Mouse (Mus musculus): Measurements from ENCODE around the gene Scp2.

Scp2 gene

GRCm38 (mm10) chr4:108059601-108060379, 85.0 kb downstream of the Scp2 start:
- no peak for DNase-seq (ENCODE audit: low read depth)

- DNase-seq (ENCODE audit: low read depth) = peak; percentile 91
Observed at GRCm38 (mm10) chr4:108058166-108058565, 86.6 kb downstream of the Scp2 start.

- DNase-seq (ENCODE audit: low read depth) = no peak
Observed at GRCm38 (mm10) chr4:108057247-108057646, 87.6 kb downstream of the Scp2 start.

DNA sequence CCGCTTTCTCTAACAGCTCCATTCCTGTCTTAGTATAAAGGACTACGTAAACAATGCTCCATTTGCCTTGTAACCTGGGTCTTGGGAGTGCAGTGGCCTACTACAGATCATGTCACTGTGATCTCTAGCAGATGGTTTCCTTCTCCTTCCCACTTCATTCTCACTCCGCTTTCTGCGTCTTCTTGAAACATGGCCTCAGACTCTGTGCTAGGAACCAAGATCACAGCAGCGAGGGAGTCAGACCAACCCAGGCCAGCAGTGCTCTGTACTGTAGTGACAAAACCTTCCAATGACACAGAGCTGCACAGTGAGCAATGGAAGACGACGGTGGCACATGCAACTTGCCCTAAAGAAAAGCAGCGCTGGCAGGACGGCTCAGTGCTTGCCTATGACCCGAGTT, 88.9 kb downstream of the Scp2 start:
- no peak for DNase-seq (ENCODE audit: low read depth)

- no peak for DNase-seq (ENCODE audit: low read depth)
Observed at GRCm38 (mm10) chr4:108052673-108053072, 92.1 kb downstream of the Scp2 start.

- DNase-seq (ENCODE audit: low read depth) = no peak
Observed at GRCm38 (mm10) chr4:108051687-108052274, 93.0 kb downstream of the Scp2 start.

DNA sequence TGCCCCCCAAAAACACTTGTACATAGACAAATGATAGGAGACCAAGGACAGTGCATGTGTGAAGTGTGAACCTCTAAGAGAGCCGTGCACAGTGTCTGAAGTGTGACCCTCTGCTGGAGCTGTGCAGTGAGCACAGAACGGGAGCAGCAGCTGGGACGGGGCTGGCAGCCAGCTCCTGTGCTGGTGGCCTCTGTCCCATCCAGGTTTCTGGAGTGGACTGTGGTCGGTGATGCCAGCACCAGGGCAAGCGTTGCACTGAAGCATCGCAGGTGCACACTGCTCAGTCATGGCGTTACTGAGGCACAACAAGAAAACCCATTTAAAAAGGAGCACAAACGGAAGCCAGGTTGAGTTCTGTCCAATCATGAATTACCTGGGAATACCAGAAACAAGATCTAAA, 98.7 kb downstream of the Scp2 start:
- DNase-seq (ENCODE audit: low read depth) = no peak

GRCm38 (mm10) chr4:108045136-108046107, 99.4 kb downstream of the Scp2 start:
- no peak for DNase-seq (ENCODE audit: low read depth)

GRCm38 (mm10) chr4:108037027-108037426, 107.8 kb downstream of the Scp2 start:
- DNase-seq (ENCODE audit: low read depth) = peak; percentile 24

GRCm38 (mm10) chr4:108033041-108033764, 111.6 kb downstream of the Scp2 start:
- peak; percentile 95 for DNase-seq (ENCODE audit: low read depth)

- DNase-seq (ENCODE audit: low read depth) = peak; percentile 50
Observed at GRCm38 (mm10) chr4:108032352-108032849, 112.4 kb downstream of the Scp2 start.

DNA sequence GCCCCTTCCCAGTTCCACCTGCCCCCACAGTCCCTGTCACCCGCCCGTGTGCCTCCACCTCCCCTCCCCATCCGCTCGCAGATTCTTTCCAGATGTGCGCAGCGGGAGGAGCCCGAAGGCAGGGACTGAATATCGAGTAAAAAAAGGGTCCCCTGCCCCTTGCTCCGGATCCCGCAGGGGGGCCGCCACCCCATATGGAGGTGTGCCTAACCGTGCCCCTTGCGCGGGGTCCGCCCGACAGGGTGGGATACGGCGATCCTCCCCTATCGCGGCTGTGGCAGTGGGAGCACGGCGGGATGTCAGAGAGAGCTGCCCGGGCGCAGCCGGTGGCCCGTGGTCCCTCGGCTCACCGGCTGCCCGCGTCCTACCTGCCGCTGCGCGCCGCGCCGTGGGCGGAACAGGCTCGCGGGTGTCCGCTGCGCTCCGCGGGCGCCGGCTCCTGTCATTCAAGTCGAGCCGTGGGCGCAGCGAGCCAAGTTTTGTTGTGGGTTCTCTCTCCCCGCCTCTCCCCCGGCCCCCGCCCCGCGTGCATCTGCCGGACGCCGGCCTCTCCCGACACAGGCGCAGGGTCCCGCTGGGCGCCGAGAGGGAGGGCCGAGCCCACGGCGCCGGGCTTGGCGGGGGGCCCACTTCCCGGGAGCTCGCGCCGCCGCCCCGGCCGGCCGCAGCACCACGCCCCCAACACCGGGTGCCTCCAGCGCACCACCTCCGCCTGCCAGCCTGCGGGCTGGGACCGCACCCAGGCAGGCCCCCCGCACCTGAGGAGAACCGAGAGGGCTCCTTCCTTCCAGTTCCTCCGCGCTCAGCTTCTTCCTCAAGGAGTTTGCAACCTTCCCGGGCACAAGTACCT, 113.1 kb downstream of the Scp2 start:
- peak; percentile 55 for DNase-seq (ENCODE audit: low read depth)

- no peak for DNase-seq (ENCODE audit: low read depth)
Observed at GRCm38 (mm10) chr4:108030888-108031501, 113.8 kb downstream of the Scp2 start.

DNA sequence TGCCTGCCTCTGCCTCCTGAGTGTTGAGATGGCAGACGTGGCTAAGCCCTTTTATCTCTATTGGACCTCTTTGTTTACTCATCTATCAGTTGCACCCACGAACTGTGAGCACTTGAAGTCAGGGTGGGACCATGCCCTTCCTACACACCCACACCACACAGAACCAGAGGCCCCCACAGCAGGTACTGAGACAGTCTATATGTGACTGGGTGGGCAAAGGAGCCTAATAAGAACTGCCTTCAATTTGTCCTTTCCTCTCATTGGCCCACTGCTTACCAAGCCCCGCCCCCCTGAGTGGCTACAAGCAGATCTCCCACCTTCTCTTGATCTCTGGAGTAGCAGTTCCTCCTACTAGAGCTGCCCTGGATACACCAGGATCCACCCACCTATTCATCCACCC, 118.6 kb downstream of the Scp2 start:
- DNase-seq (ENCODE audit: low read depth) = no peak

GRCm38 (mm10) chr4:108025269-108025668, 119.5 kb downstream of the Scp2 start:
- DNase-seq (ENCODE audit: low read depth) = no peak

- peak; percentile 71 for DNase-seq (ENCODE audit: low read depth)
Observed at GRCm38 (mm10) chr4:108024641-108025040, 120.2 kb downstream of the Scp2 start.

DNA sequence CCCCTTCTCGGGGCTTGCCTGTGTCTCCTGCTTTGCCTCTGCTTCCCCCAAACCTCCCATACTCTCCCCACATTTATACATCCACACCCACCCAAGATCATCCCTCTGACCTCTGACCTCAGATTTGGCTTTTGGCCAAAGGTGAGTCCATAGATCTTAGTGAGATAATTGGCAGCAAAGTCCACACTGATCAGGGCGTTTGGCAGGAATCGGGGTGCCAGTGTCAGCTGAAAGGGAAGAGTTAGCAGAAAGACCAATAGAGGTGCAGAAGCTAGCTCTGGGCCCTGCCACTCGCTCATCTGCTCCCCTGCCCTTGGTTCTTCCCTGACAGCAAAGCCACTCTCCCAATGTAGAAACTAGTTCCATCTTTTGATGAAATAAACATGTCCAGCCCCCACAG, 121.6 kb downstream of the Scp2 start:
- no peak for DNase-seq (ENCODE audit: low read depth)

DNA sequence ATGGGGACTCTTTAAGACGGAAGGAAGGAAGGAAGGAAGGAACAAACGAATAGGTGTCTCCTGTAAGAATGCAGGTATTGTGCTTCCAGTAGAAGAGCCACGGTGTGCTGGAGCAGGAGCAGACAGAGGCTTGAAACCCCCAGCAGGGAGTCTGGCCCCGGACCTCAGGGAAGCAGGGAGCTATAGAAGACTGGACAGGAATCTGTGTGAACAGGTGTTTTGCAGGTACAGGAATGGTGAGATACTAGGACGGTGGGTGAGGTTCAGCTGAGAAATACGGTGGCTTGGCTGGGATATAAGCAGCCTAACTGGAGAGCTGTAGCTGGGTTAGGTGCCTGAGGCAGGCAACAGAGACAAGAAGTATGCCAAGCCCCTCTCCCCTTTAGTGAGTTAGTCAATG, 124.6 kb downstream of the Scp2 start:
- no peak for DNase-seq (ENCODE audit: low read depth)

GRCm38 (mm10) chr4:108018961-108019921, 125.6 kb downstream of the Scp2 start:
- DNase-seq (ENCODE audit: low read depth) = peak; percentile 62

Measured in NIH3T3 (cell line).